Mouse (Mus musculus) adrenal gland, adult (tissue): ENCODE measurements around the gene Hbp1.

Experiments used
- DNase-seq, 2 experiments: peaks; one replicate each; pipeline ENCODE4 v3.0.0; 2022 to 2023; ENCODE audit warnings: low spot score in 1 of 2; ENCODE audit not compliant: inconsistent age in 2 of 2

The Hbp1 gene

DNA sequence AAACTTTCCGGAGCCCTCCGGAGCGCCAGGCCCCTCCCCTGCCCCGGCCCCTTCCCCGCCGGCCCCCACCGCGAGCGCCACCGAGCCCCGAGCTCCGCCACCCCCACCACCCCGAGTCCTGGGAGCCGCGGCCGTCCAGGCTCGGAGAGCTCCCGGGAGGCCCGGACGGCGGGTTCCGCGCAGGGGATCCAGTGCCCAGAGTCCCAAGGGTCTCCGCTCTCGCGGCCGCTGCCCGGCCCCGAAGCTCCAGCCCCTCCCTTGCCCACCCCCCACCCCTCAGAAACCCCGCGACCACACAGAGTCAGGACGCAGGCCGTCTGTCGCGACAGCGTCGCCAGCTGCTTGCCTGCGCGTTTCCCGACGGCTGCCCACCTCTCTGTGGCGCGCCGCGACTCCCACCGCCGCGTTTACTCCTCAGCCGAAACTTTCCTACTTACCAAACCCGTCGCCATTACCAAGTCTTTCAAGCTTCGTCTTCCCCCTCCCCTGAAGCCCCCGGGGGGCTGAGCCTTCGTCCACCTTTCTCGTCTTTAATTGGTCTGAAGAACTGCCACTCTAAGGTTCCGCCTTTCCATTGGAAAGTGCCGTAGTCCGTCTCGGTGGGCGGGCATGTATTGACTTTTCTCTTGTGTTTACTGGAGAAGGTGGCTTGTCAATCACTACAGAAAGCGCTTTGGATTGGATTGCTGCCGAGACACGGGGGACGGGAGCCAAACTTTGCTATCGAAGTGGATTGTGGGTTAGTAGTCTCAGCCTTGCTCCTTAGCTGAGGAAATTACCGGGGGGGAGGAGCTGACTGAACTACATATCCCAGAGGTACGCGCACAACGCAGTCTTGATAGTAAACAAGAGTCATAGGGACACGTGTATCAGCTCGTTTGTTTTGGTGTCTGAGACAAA is at the start of gene Hbp1:
Gene Hbp1, minus strand, starts transcription at position 777 of the 900 bp plus-strand sequence.
- peak; percentile 99 to 100 for DNase-seq

GRCm38 (mm10) chr12:31998706-31999105 is 48.4 kb upstream of the Hbp1 start:
- DNase-seq: no peak

- no peak for DNase-seq
Measured at GRCm38 (mm10) chr12:31997328-31997878, 47.1 kb upstream of the Hbp1 start.

- DNase-seq: no peak
Measured at GRCm38 (mm10) chr12:31996877-31997276, 46.5 kb upstream of the Hbp1 start.

GRCm38 (mm10) chr12:31990575-31990974 is 40.2 kb upstream of the Hbp1 start:
- no peak for DNase-seq

DNA sequence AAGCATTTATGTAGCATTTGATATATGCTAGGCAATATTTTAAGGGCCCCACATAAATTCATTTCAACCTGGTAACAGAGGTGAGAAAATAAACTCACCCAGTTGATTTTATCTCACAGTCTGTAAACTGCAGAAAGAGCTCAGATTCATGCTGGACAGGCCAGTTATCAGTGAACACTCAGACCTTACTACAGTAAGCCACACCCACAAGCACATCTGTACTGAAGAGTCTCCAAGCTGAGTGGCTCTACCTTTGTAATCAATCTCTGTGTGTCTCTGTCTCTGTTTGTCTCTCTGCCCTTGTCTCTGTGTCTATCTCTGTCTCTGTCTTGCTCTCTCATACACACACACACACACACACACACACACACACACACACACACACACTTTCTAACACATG is 39.4 kb upstream of the Hbp1 start:
- no peak for DNase-seq

- no peak for DNase-seq
Measured at GRCm38 (mm10) chr12:31986463-31986862, 36.1 kb upstream of the Hbp1 start.

- DNase-seq: no peak
Measured at GRCm38 (mm10) chr12:31985738-31986137, 35.4 kb upstream of the Hbp1 start.

GRCm38 (mm10) chr12:31984664-31985063 is 34.3 kb upstream of the Hbp1 start:
- DNase-seq: no peak

GRCm38 (mm10) chr12:31984206-31984605 is 33.9 kb upstream of the Hbp1 start:
- DNase-seq: no peak

DNA sequence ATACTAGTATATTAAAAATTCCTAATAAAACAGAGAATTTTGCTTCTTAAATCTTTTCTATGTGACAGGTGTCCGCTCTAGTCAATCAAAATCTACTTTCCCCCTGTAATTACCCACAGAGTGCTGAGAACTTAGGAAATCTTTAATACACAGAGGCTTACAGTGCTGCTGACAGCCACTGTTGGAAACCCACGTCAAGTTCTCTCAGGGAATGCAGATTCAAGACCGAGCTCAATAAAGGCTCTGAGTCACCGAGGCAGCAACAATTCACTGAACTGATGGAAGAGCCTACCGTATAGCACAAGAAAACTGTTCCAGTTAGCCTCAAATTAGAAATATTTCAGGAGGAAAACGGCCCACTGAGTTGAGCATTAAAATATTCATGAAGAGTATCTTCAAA is 33.4 kb upstream of the Hbp1 start:
- DNase-seq: no peak

GRCm38 (mm10) chr12:31983238-31983637 is 32.9 kb upstream of the Hbp1 start:
- DNase-seq: no peak

DNA sequence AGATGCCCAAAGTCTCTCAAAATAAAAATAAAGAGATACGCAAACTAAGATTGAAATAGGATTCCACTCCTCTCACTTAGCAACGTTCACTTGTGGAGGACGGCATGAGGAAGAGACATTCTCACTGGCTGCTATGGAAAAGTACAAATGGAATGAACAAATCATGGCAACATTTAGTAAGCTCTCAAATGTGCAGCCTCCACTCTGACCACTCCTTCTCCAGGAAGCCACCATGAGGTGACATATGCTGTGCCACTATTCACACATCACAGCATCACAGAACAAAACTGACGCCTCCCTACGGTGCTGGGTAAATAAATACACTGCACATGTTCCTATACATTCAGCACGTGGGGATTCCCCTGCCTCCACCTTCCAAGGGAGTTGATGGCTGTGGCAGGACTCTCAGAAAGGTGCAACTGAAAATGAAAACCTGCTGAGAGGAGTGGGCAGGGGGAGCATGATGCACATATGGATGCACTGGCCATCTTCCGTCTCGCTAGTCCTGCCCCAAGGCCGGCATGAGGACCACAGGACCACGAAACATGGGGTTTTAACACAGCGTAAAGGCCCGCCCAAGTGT is 27.4 kb upstream of the Hbp1 start:
- DNase-seq: no peak

DNA sequence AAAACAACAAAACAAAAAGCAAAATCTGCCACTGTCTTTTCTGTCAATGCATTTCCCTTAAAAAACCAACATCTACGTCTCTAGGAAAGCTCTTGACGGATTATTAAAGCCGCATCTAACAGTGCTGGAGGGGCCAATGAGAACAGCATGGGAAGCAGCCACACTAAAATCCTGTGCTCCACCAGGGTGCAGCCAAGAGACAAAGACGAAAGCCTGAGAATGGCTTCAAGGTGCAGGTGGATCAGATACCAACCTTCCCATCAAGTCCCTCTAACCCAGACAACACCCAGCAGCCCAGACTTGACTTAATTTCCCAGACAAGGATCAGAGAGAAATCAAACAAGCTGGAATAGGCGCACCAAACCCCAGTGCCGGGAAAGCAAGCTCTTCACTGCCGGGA is 26.2 kb upstream of the Hbp1 start:
- peak; percentile 30 to 67 for DNase-seq

DNA sequence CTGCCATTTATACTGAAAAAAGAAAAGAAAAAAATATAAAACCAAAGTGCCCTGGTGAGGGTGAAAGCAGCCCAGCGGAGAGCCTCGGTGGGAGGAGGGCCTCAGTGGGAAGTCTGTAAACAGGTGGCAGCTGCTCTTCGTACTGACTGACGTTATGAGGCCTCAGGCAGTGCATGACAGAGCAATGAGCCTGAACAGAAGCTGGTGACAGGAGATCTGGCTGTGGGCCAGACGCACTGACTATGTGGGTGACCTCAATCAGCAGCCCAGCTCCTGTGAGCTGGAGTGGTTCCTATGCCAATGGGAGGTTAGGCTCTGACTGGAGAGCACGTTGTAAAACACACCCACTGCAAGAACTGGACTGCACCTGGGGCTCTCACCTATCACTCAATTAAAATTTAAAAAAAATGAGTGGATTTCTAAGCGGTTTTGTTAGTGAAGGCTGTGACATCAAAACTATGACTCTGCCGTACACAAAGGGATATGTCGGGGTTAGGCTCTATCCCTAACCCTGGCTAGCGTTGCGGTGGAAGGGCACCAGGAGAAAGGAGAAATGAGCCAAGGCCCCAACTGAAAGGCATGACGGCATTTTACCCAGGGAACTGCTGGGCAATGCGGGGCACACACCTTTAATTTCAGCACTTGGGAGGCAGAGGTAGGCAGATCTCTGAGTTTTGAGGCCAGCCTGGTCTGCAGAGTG is 23.3 kb upstream of the Hbp1 start:
- peak; percentile 91 to 95 for DNase-seq

- DNase-seq: peak in 1 of 2 experiments; percentile 23
Measured at GRCm38 (mm10) chr12:31971547-31971946, 21.2 kb upstream of the Hbp1 start.

DNA sequence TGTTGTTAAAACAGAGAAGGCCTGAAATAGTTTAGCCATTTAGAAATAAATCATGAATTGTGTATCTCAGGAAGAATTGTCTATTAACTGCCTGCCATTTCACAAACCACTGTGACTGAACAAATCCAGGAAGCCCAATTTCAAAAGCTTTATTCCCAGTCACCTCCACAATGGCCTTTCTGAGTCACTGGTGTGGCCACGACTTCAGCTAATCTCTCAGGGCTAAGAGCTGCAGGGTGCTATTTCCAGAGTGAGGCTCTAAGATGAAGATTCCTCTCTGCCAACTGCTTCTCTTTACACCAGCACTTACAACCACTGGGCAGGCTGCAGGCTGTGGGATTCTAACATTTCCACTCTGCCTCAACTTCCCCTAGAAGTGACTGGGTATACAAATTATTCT is 18.8 kb upstream of the Hbp1 start:
- DNase-seq: peak in 1 of 2 experiments; percentile 78

DNA sequence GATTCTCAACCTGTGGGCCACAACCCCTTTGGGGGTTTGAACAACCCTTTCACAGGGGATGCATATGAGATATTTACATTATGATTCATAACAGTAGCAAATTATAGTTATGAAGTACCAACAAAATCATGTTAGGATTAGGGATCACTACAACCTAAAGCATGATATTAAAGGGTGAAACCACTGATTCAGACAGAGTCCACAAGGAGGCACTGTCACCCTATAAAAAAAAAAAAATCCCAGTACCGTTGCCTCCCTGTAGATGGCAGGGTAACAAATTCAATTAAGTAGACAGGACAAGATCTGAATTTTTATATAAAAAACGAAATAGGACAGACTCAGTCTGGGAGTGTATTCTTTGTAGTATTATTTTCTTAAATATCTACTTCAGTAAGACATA is 17.2 kb upstream of the Hbp1 start:
- DNase-seq: peak; percentile 37 to 85

DNA sequence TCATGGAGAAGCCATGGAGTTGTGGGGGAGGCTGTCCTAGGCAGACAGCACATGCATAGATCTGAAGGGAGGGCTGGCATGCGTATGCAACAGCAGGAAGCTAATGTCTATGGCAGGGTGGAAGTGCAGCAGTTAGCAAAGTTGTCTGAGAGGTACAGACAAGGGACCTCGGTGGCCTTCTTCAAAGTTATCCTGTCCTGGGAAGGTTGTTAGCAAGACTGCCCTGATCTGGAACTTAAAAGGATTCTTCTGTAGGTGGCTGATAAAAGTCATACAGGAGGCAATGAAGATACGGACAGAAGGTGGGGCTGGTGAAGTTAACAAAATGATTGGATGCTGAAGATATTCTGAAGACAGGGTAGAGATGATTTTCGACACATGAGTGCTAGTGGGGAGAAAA is 16.1 kb upstream of the Hbp1 start:
- no peak for DNase-seq

GRCm38 (mm10) chr12:31965517-31966212 is 15.3 kb upstream of the Hbp1 start:
- no peak for DNase-seq

GRCm38 (mm10) chr12:31964074-31964473 is 13.7 kb upstream of the Hbp1 start:
- DNase-seq: no peak
